Mouse (Mus musculus): Measurements from ENCODE around the gene Edem3.

GRCm38 (mm10) chr1:151721357-151721983, 33.7 kb upstream of the Edem3 start:
- TF ChIP-seq CTCF (IDR thresholded peaks at IDR 0.05) (no peak), EP300 (IDR thresholded peaks at IDR 0.05) (no peak)
